Mouse (Mus musculus) bone marrow macrophage, adult 2 months (primary cell): ENCODE results near the gene Sec13.

ENCODE experiments used
- CTCF ChIP-seq: IDR thresholded peaks from 2 replicates; pipeline ENCODE4 v1.5.1; 2012; ENCODE audit warnings: low read depth, mild to moderate bottlenecking, low read length, moderate library complexity
- POLR2A ChIP-seq: IDR thresholded peaks from 2 replicates; pipeline ENCODE4 v1.6.1; 2012; ENCODE audit warnings: mild to moderate bottlenecking, low read depth, low read length, borderline replicate concordance

DNA sequence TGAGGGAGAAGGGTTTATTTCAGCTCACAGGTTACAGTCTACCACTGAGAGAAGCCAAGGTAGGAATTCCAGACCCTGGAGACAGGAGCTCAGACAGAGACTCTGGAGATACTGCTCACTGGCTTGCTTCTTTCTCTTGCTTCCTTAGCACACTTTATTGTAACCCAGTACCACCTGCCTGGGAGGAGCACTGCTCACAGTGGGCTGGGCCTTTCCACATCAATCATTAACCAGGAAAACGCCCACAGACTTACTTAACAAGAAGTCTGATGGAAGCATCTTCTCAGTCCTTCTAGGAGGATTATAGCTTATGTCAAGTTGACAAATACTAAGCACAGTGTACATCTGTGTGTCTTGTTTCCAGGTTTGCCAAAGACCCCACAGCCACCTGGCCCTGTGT lies 25.7 kb downstream of the Sec13 start:
- TF ChIP-seq POLR2A, result no peak
- no peak for TF ChIP-seq CTCF
